Mouse (Mus musculus) naive thymus-derived CD4-positive, alpha-beta T cell, adult 2 months (primary cell): ENCODE data around the gene Stat3.

Experiments
- DNase-seq: peaks from one replicate; pipeline ENCODE4 v3.0.0-alpha.2; 2011; ENCODE audit warnings: low read depth

Gene Stat3

DNA sequence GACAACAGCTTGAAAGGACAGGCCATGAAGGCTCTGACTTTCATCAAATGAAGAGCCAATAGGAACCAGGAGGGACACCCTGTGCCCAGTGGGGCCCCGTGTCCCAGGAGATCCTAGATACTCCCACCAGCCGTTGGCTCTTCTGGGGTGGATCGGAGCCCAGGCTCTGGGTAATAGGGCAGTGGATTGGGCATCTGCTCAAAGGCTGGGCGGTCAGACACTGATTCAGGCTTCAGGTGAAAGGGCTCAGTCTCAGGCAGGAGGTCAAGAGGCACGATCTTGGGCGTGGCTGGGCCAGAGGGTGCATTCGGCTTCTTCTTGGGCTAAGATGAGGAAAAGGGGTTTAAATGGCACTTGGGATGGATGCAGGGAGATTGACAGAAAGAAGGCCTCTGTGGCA lies 24.8 kb upstream of the Stat3 start:
- no peak for DNase-seq

DNA sequence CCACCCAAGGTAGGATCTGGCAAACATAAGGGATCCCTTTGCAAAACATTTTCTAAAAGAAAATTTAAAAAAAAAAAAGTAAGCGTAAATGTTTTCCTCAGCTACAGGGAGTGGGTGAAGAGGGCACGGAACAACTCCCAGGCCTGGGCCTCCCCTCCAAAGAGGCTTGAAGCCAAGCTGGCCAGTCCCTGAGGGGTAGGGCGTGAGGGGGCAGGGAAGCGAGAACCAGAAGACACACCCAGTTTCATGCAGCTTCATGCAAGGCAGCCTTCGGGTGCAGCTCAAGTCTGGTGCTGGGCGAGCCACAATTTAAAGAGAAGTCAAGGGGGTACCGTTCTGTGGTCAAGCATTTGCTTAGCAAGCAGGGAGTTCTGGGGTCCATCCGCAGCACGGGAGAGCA lies 24.3 kb upstream of the Stat3 start:
- DNase-seq = no peak

DNA sequence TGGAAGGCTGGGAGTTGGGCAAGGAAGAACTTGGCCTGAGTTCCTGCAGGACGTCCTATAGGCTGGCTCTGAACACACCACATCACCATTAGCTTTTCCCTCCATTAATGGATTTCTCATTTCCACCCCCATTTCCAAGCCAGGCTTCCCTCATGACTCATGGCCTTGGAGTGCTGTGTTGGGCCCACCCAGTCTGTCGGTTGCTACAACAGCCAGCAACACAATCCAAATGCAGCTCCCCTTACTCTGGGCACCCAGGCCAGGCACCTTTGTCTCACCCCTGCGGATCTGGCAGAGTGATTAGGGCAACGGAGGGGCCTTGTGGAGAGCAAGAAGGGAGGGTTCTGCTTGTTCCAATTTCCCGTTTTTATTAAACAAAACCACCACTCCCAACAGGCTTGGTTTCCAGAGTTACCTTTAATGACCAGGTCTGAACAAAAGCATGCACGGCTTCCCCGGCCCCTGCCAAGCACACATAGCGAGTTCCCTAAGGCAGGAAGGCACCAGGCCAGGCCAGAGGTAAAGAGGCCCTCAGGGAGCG lies 23.1 kb upstream of the Stat3 start:
- DNase-seq = no peak

DNA sequence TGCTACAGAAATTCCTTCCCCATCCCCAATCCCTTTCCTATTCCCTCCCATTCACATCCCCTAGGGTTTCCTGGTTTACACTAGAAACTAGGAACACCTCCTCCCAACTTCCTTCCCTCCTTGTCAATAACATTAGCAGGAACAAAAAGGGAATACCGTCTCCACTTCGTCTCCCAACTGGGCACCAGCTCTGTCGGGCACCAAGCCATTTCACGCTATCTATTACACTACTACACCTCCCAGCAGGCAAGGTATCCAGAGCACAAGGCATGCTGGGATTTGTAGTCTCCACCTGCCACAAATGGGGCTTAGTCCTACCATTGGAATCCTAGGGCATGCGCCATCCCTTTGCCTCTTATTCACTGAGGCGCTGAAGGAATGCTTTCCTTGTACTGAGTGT lies 21.2 kb upstream of the Stat3 start:
- no peak for DNase-seq

DNA sequence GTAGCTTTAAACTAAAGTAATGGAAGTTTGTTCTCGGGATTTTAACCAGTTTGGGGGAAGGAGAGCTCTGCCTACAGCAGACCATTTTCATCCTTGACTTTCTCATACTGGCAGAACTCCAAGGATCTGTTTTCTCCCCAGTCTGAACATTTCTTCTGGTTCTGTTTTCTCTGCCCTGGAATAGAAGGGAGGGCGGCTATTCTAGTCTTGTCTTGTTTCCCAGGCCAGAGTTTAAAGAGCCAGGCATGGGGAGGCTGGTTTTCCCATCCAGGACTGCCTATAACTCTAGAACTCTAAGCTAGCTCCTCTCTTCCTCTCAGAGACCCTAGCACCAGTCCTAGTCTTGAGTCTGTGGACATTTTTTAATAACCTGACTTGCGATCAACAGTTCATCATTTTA lies 20.5 kb upstream of the Stat3 start:
- DNase-seq = no peak

DNA sequence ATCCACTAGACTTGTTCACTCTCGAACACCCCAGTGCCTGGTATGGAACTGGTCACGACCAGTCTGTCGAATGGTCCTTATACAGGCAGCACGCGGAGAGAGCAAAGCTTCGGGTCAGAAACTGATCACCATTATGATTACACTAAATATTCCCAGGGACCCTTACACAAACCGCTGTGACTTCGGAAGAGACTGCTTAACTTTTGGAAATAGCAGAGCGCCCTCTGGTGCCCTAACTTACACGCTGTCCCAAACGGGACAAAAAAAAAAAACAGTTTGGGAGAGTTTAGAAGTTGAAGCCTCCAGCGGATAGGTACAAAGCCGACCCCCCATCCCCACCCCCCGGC lies 20.1 kb upstream of the Stat3 start:
- DNase-seq = peak; percentile 85

DNA sequence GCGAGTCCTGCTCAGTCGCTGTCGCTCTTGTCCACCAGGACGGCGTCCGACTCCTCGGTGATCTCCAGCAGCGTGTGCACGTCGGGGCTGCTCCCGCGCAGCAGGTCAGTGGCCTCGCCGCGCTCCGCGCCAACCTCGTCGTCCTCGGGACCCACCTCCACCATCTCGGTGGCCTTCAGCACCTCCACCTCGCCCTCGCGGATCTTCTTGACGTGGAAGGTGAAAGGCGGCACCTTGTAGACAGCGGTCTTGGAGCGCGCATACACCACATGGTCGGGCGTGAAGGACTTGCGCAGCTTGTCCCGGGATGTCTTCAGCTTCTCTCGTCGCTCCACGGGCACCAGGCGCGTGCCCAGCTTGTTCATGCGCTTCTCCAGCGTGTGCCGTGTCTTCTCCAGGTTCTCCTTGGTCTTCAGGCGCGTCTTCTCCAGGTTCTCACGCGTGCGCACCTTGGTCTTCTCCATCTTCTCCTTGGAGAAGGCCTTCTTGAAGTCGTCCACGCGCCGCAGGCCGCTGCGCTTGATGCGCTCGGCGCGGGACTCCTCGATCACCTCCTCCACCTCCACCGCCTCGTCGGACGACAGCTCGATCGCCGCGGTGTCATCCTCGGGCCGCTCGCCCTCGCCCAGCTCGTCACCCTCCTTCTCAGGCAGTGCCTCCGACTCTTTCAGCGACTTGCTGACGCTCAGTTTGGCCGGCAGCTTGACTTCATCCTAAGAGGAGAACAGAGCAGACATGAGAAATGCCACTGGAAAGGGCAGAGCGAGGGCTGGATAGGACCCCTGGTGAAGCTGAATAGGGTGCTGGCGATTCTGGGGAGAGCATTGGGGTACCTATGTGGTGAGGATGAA lies 19.5 kb upstream of the Stat3 start:
- no peak for DNase-seq

DNA sequence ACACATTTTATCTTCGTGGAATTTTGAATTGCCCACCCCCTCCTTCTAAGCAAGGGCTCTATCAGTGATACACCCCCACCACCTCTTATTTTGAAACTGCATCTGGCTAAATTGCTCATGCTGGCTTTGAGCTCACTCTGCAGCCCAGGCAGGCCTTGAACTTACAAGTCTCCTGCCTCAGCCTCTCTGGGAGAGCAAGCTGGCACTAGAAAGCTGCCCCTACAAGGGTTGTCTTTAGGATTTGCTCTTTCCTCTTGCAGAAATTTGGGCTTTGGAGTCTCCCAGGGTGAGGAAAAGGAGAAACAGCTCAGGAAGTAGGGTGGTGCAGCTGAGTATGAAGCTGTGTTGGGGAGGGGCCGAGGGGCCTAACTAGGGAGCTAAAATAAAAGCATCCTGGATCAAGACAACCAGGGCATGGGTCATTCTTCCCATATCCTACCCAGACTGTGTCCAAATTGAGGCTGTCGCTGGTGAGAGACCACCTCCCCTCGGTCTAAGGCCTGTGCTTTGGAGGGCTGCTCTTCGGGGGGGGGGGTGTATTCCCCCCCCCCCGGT lies 18.7 kb upstream of the Stat3 start:
- no peak for DNase-seq

DNA sequence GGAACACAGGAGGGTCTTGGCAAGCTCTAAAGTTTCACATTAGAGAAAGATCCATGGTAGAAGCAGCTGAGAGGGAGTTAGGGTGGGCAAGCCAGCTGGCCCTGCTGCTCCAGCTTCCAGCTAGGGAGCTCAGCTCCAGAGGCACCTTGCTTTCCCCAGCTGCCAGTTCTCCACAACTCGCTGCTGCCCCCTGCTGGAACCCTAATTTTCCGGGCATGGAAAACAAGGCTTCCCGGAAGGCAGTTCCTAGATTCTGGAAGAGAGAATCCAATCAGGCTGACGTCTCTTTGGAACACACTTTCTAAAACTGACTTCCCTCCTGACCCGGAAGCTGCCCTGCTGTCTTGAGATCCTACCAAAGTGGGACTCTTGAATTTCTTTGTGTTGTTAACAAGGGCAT lies 17.9 kb upstream of the Stat3 start:
- peak; percentile 76 for DNase-seq

DNA sequence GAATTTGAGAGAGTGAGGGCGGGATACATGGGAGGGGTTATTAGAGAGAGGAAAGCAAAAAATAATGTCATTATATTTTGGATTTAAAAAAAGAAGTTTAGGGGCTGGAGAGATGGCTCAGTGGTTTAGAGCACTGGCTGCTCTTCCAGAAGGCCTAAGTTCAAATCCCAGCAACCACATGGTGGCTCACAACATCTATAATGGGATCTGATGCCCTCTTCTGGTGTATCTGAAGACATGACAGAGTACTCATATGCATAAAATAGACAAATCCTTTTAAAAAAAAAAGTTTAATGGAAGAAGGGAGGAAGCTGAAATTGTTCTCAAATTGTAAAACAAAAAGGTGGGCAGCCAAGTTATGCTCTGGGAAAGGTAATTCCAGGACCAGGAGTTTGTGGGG lies 10.2 kb upstream of the Stat3 start:
- DNase-seq = no peak

DNA sequence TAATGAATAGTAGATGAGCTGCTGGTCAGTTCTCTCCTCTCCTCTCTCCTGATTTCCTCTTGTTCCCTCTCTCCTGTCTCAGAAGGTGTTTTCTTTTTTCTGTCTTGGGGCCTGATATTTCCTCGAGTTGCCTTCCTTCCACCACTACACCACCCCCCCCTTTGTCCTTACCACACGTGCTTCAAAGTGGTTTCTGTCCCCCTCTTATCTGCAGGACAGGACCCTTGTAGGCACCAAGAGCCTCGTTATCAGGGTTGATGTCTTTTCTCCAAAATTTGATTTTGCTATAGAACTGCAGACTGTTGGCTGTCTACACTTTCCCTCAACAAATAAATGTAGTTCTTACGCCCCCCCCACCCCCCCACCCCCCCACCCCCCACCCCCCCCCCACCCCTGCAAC lies 9.0 kb upstream of the Stat3 start:
- DNase-seq = no peak

DNA sequence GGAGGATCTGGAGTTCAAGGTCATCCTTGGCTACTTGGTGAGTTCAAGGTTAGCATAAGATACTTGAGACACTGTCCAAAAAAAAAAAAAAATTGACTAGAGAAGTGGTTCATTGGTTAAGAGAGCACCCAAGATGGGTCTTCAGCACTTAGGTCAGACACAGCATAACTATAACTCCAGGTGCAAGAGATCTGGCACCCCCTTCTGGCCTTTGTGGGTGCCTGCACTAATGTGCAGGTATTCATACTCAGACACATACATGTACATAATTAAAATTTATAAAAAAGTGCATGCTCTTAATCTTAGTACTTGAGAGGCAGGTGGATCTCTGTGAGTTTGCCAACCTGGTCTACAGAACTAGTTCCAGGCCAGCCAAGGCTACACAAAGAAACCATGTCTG lies 8.2 kb upstream of the Stat3 start:
- peak; percentile 55 for DNase-seq

DNA sequence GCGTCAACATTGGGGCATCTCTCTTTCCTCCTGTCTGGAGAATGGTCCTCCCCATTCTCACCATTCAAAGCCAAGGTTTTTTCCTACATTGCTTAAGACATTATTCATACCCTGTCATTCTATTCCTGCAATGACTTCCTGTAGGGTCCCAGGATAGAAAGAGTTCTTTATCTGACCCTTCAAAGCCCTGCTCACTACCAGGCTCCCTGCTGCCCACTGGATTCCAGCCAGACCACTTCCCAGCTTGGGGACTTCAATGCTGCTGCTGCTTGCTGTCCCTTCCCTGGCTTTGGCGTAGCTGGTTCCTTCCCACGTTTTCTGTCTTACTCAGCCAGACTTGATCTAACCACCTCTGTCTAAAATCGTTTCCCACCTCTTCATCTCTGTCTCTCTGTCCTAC lies 7.5 kb upstream of the Stat3 start:
- no peak for DNase-seq

DNA sequence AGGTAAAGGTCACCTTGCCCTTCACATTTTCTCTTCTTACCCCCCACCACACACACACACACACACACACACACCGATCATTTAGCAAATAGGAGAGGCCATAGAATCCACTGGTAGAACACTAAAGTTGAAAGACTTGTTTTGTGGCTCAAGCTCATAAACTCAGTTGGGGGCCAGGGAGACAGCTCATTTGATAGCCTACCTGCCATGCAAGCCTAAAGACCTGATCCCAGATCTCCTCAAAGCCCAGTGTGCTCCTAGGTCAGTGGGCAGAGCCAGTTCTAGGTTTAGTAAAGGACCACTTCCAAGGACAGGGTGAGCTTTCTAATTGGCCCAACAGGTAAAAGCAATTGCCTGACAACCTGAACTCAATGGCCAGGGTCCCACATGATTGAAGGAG lies 3.0 kb upstream of the Stat3 start:
- DNase-seq = no peak

DNA sequence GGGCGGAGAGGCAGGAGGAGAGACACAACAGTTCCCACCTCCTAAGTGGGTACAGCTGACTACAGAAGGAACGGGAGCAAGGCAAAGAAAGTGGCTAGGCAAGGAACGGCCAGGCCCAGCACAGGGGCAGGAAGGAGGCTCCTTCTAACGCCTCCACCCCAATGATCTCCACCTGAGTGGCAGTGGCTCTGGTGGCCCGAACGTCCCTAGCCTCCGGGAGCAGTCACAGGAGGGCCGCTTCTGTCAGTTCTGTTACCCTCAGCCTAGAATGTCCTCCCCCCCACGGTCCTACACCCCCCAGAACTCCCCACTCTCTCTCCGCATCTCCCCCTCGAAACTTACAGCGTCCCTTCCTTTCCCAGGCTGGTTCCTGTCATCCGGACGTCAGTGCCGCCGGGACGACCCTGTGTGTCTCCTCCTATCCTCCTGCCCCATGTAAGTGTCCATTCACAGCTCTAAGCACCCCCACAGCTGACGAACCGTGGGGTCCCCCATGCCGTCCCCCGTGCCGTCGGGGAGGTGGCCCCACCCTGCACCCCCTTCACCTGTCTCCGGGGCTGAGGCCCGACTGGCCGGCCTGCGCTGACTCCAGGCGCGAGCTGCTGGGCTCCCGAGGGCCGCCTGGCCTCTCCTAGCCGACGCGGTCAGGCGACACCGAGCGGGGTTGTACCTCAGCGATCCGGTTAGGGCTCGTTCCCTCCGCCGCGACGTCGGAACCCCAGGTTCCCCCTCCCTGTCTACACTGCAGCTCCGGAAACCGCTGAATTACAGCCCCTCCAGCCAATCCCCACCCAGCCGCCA lies 429 bp downstream of the Stat3 start:
- no peak for DNase-seq

DNA sequence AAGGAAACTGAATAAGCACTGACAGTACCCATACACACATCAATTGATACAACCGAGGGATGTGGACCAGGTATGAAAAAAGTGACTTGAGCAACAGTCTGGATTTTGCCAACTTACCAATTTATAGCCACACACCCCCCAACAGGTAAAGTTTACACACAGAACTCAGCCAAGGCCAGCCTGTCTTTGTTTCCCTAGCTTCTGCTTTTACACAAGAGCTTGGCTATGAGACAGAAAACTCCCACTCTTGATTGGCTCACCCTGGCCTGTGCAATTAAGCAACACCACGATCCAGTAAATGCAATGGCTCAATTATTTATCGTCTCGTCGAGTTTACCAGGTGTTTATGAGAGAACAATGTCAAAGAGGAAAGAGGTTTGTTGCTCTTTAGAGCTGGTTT lies 1.2 kb downstream of the Stat3 start:
- peak; percentile 57 for DNase-seq

DNA sequence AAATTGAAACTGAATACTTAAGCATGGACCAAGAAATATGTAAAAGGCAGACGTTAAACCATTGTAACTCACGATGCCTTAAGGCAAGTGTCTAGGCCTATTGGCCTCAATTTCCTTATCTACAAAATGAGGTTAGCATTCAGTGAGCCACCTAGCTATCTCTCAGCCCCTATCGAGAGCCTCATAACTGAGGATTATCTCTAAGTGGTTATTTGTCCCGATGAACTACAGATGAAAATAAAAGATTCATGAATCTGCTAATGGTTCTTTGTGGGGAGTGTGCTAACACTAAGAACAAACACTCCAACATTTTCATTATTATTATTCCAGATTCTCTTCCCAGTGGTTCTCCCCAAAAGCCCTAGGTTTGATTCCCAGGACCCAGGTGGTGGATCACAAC lies 2.0 kb downstream of the Stat3 start:
- no peak for DNase-seq

DNA sequence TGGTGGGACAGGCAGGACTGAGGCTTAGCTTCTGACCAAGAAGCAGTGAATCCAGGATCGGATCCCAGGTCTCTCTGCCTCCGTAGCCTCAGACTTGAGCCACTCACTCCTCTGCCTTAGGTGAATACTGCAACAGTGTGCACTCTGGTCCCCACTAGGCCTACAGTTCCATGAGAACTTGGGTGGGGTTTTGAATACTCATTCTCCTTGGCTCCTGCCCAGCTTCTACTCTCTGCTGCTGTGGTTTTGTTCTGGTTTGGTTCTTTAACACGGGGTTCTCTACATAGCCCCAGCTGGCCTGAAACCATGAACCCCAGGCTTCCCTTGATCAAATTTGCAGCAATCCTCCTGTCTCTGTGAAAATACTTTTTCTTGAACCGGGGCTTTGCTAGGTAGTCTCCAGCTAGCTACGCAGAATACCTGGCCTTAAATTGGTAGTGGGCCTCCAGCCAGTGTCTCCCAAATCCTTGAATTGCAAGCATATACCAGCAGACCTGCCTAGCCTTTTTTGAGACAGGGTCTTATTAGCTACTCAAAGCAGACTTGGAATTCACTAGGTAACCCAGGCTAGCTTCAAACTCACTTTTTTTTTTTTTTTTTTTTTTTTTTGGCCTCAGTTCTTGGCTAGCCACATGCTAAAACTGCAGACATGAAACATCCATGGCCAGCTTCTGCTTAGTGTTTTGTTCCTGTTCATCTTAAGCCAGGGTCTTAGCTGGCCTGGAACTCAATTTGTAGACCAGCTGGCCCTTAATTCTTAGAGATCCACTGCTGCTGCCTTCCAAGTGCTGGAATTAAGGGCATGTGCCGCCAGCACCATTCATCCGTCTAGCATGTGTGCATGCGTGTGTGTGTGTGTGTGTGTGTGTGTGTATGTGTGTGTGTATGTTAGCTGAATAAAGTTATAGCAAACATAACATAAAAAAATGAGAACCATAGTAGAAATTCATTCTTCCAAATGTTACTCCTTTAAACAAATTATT lies 3.7 kb downstream of the Stat3 start:
- peak; percentile 38 for DNase-seq

DNA sequence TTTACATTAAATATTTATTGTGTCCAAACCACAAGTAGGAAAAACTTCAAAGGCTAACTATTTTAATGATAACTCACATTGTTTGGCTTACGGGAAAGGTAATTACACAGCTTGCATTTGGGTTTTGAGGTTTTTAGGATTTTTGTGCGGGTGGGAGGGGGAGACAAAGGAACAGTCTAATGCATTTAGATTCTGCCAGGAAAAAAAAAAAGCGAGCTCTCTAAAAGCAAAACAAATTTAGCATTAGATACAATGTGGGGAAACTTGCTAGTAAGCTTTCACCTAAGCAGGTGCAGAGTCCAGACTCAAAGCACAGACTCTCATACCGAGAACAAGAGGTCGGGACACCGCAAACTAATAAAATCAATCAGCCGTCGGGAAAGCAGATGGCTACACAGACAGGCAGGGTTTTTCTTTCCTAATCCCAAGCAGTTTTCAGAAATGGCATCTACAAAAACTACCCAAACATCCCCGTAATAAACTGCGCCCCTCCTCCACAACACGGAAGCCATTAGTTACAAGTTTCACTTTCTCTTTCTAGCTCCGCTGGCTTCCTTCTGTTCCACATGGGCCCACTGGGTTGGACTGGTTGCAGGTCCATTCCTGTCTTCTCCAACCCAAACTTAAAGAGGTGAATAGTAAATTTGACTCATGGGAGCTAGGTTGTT lies 8.0 kb downstream of the Stat3 start:
- DNase-seq = peak; percentile 87

DNA sequence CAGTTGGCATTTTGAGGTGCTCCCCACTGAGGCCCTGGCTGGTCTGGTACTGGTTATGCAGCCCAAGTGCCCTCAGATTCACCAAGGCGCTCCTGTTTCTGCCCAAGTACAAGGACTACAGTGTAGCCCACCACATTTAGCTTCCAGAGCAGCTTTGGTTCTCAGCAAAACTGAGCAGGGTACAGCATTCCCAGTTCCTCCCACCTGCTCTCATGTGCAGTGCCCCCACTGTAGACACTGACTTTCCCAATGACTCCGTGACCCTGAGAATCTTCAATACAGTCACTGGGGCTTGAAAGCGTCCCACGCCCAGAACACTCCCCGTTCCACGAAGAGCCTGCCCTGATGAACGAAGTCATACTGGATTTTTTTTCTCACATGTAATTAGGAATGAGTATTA lies 8.7 kb downstream of the Stat3 start:
- DNase-seq = no peak

DNA sequence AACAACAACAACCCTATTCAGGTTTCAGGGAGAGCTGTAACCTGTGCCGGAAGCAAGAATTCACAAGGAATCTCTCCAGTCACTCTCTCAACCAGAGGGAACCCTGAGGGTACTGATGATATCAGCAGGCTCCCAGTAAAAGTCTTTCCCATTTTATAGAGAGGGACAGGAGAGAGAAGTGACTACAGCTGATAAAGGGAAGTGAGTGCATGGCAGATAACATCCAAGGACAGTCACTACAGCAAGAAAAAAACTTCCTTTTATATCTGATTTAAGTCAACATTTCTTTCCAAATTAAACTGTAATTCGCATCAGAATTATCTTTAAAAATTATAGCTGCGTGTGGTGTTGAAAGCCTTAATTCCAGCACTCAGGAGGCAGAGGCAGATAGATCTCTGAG lies 12.0 kb downstream of the Stat3 start:
- no peak for DNase-seq
